Mouse (Mus musculus) cortical plate, adult 2 months (tissue): ENCODE measurements around the gene Alkbh8. TPM values are rescaled to one million over a fixed set of nuclear protein-coding genes. Genes with fewer than 3 reads are reported as not detected.
"Not testable (repeated sequence)": the region's sequence is repeated elsewhere in the genome, so short reads cannot be mapped to it uniquely, and the experiment has no call there.

Source experiments
- H3K27ac ChIP-seq: fragments of 200-500 bp; 2 replicates; pipeline ENCODE4 v1.5.1; 2012; ENCODE audit warnings: low read length, control low read depth, inconsistent platforms; ENCODE audit not compliant: insufficient read depth
- H3K4me1 ChIP-seq: fragments of 200-500 bp; 2 replicates; pipeline ENCODE4 v1.6.1; 2011; ENCODE audit warnings: low read length; ENCODE audit not compliant: control insufficient read depth, insufficient read depth
- H3K4me3 ChIP-seq: fragments of 200-500 bp; 2 replicates; pipeline ENCODE4 v1.5.1; 2011; ENCODE audit warnings: mild to moderate bottlenecking, low read length, control low read depth; ENCODE audit not compliant: insufficient read depth
- CTCF ChIP-seq: fragments of 200-500 bp; IDR thresholded peaks from 2 replicates; pipeline ENCODE4 v1.5.1; 2011; ENCODE audit warnings: mild to moderate bottlenecking, control low read depth, low read length; ENCODE audit not compliant: insufficient read depth; ENCODE audit errors: extremely low read depth
- POLR2A ChIP-seq: fragments of 200-500 bp; IDR thresholded peaks from 2 replicates; pipeline ENCODE4 v1.6.1; 2011; ENCODE audit warnings: mild to moderate bottlenecking, low read length, control low read depth; ENCODE audit not compliant: insufficient read depth; ENCODE audit errors: extremely low read depth
- polyA plus RNA-seq: library from polyadenylated mRNA; depleted of rRNA; stranded (reverse); fragments of >200 nt; gene quantifications from 2 replicates; pipeline ENCODE4 v1.2.3, GENCODE M21; 2012; rRNA removed

The Alkbh8 gene
- 12.4 and 13.0 TPM in 2 replicates for polyA plus RNA-seq

DNA sequence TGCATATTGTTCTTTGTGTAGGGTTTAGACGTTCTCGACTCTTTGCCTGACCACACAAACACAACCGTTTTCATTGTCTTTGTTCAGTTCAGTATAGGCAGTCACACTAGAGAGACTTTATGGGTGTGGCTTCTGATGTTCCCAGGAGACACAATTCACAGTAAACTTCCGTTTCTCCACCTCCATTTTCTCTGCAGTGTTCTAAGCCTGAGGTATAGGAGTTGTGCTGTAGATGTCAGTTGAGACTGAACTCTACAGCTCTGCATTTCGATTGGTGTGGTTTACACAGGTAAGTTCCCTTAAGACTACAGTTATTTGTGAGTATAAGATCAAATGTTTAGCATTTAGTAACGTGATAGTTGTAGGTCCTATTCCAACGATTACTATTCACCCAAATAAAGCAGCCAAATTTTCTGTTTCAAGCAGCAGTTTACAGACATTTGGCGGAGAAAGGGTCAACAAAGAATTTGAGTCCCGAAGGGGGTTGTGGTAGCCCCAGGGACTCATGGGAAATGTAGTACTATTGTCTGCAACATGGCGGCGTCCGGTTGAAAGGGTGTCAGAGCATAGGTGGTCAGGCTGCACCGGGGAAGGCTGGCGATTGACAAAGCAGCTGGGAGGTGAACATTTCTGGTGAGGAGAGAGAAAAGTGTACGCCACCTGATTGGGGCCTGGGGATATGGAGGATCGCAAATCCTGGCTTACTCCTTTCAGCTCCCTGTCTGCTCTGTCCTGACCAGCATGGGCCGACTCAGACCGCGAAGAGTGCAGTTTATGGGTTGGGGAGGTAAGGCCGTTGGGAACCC, at the start of gene Alkbh8:
Gene Alkbh8 (plus strand): TSS at position 179 of the 806 bp plus-strand sequence.
- 0 out of 2 replicates have a peak within 1 kb of the TSS, but pooled peaks have one; percentile 69 for H3K27ac ChIP-seq
- TF ChIP-seq CTCF (no peak), POLR2A (no peak)

DNA sequence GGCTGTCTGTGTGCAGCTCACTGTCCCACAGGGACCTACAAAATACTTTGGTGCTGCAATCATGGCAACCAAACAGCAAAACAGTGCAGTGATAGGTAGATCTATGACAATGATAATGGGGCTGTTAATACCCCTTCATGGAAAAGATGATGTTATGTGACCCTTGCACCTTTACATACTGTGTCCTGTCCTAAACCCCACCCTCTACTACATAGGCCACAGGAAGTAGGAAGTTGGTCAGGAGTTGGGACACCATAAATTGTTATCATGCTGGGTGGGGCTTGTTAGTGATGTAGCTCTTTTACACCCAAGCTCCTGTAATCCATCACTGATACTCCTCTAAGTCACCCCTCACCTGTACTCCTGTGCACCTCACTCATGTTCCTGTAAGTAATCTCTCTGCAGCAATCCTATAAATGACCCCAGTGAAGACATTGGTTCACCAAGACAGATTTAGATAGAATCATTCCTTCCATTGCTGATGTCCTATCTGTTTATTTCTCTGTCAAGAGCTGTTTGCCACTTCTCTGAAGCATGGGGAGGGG, 25.6 kb upstream of the Alkbh8 start:
- TF ChIP-seq POLR2A (no peak), CTCF (no peak)
- H3K4me3 ChIP-seq = no peak overlapping the region
- H3K4me1 ChIP-seq = no peaks in the 10 kb centered on the region
- H3K27ac ChIP-seq = no peak overlapping the region

More for the DNA sequence above, at the start of gene Alkbh8:
- H3K4me3 ChIP-seq = peak within 1 kb of the TSS; percentile 94
- H3K4me1 ChIP-seq = no peaks in the 10 kb centered on the region

DNA sequence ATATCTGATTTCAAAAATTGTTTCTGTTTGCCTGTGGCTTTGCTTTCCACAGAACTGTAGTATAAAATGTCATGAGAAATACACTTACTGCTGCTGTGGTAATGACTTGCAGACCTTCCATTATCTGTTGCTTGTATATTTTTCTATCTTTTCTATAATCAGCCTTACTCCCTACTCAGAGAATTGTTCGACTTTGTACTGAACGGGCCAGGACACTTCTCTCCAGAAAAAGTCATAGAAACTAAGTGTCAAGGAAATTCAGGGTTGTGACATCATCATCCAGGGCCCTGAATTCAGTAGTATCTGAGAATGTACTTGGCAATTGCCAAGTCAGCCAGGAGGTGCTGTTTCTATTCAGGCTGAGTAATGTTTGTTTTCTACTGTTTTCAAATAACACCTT, 24.9 kb upstream of the Alkbh8 start:
- H3K4me3 ChIP-seq = no peak overlapping the region
- no peak overlapping the region for H3K27ac ChIP-seq
- no peaks in the 10 kb centered on the region for H3K4me1 ChIP-seq
- TF ChIP-seq CTCF (no peak), POLR2A (no peak)

DNA sequence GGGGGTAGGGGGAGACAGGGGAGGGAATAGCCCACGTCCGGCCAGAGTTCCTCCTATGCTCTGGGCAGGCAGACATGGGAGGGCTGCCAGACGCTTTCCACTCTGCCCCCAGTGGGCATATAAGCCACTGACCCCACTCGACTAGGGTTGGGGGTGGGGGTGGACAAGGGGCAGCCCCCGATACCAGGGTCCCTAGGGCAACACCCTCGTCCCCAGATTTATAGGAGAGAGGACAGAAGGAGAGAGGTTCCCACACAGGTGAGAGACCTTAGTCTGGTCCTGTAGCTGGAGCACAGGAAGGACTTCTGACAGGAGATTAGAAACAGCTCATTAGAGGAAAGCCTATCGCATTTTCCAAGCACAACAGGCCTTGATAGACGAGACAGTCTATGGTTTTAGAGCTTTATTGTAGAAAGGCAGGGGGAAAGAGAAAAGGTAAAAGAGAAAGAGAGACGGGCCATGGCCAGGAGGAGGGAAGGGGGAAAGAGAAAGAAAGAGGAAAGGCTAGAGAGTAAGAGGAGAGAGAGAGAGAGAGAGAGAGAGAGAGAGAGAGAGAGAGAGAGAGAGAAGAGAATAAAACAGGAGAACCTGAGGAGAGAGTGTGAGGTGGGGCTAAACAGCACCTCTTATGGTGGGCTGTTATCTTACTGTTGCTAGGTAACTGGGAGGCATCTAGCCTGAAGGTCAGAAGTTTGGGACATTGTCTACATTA, 7.4 kb upstream of the Alkbh8 start:
- H3K4me1 ChIP-seq, H3K27ac ChIP-seq, H3K4me3 ChIP-seq: not testable (repeated sequence)

DNA sequence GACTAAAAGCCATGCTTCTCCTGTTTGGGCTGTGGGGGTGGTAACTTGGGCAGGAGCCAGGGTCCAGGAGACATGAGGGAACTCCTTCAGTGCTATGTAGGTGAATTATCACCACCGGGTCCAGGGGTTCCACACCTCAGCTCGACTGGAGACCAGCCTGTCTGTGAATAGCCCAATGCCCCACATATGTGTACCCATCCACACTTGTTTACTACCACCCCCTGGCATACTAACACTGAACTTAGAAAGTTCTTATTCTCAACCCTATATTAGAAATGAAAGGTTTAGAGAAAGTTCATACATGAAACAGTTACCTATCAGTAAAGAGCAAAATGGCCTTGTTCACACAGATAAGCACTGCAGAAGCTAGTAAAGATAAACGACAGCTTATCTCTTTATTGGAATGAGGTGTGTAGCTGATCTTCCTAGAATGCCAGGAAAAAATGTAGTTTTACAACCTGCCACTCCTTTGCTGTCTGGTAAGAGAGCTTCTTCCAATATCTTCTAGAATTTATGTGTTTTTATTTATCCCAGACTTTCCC, 6.8 kb upstream of the Alkbh8 start:
- Histone ChIP-seq H3K27ac (no peak overlapping the region), H3K4me3 (no peak overlapping the region), H3K4me1 (no peaks in the 10 kb centered on the region)
- no peak for TF ChIP-seq CTCF
- TF ChIP-seq POLR2A = no peak

DNA sequence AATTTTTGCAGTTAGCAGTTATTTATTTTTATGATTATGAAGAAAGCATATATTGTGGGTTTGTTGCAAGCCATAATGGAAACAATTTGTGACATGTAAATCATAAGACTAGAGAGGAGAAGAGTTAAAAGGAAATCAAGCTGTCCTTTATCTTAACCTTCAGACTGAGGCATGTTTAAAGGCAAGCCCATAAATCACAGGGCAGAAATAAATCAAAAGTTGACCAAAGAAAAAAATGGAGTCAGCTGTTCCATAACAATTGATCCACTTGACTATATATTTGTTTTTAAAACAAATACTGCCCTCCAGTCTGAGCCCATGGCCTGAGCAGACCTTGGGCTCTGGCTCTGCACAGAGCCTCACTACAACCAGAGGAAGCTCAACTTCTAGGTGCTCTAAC, 4.6 kb upstream of the Alkbh8 start:
- Histone ChIP-seq H3K4me1 (no peaks in the 10 kb centered on the region), H3K27ac (no peak overlapping the region), H3K4me3 (no peak overlapping the region)
- TF ChIP-seq CTCF = no peak
- no peak for TF ChIP-seq POLR2A

DNA sequence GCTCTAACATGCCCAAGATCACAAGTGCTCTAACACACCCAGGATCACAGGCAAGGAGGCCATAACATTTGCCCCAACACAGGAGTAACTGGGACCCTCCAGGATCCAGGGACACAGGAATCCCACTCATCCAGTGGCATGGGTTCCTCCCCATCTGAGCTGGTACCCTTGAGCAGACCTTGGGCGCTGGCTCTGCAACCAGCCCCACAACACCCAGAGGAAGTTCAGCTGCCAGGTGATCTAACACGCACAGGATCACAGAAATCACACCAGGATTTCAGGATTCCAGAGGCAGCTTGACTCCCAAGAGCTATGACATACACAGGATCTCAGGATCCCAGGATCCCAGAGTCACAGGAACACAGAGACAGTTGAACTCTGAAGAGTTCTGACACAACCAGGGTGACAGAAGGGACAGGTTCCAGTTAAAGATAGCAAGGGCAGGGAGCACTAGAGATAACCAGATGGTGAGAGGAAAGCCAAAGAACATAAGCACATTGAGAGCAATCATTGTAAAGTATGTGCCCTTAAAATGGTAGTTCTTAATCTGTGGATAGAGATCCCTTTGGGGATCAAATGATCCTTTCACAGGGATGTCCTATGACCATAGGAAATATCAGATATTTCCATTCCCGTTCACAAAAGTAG, 4.1 kb upstream of the Alkbh8 start:
- no peak overlapping the region for H3K4me3 ChIP-seq

DNA sequence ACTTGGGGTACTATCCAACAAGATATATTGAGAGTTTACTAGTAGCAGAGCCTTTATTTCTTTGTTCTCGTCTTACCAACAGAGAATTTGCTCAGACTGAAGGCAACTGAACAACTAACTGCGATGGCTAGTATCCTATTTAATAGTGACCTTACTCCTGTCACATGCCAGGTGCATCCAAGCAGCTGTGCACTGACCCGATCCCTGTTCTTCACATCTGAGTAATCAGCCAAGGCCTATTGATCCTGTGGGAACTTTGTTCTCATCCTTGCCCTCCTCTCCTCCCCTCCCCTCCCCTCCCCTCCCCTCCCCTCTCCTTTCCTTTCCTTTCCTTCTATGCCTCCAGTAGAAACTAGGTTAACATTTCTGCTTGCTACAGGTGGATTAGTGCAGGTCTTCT, 1.7 kb downstream of the Alkbh8 start:
- Histone ChIP-seq H3K4me1 (no peaks in the 10 kb centered on the region), H3K27ac (no peak overlapping the region), H3K4me3 (no peak overlapping the region; the same call in 1 of the 2 replicates)
- TF ChIP-seq POLR2A = no peak

More for the DNA sequence above, 4.1 kb upstream of the Alkbh8 start:
- Histone ChIP-seq H3K4me1 (no peaks in the 10 kb centered on the region), H3K27ac (no peak overlapping the region)
- TF ChIP-seq POLR2A (no peak), CTCF (no peak)

DNA sequence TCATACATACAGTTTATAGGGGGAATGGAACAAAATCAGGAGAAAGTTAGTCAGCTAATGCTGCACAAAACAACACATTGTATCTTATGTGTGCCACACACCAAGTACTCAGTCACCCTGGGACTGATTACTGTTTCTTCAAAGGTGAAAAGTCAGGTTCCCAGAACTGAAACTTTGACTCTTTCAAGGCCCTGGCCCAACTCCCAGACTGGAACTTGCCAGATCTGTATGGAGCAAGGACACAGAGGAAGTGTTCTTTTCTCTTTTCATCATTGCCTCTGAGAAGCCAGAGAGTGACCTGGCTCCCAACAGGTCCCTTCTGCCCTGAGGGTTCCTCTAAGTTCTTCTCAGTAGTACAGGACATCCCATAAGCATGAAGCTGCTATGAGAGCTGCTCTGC, 10.2 kb downstream of the Alkbh8 start:
- Histone ChIP-seq H3K27ac (no peak overlapping the region), H3K4me1 (no peaks in the 10 kb centered on the region), H3K4me3 (no peak overlapping the region)
- TF ChIP-seq POLR2A (no peak), CTCF (no peak)
